Mouse (Mus musculus) lung, adult 2 months (tissue): ENCODE measurements around the gene Ccdc82. TPM values are rescaled to one million over a fixed set of nuclear protein-coding genes. Genes with fewer than 3 reads are reported as not detected.

Experiments
- DNase-seq: peaks from one replicate; pipeline ENCODE4 v3.0.0; 2022
- H3K4me1 ChIP-seq: fragments of 200-500 bp; 2 replicates; pipeline ENCODE4 v1.6.1; 2011; ENCODE audit warnings: low read length; ENCODE audit not compliant: control insufficient read depth, insufficient read depth
- H3K4me3 ChIP-seq: fragments of 200-500 bp; replicated peaks from 2 replicates; pipeline ENCODE3; 2011; ENCODE audit warnings: low read depth, mild to moderate bottlenecking, control low read depth, low read length; ENCODE audit errors: extremely low read depth
- CTCF ChIP-seq: fragments of 200-500 bp; IDR thresholded peaks from 2 replicates; pipeline ENCODE4 v1.5.1; 2011; ENCODE audit warnings: mild to moderate bottlenecking, low read length, control low read depth; ENCODE audit not compliant: insufficient read depth
- POLR2A ChIP-seq: fragments of 200-500 bp; IDR thresholded peaks from 2 replicates; pipeline ENCODE4 v1.6.1; 2011; ENCODE audit warnings: low read depth, mild to moderate bottlenecking, control low read depth, low read length, borderline replicate concordance; ENCODE audit errors: extremely low read depth
- WGBS: fragments of 180-500 bp; shearing (Covaris S2); methylation state at CpG from one replicate; pipeline ENCODE4 v1.1.7; 2018; 5-methylcytosine and 5-hydroxymethylcytosine counted together
- polyA plus RNA-seq: library from polyadenylated mRNA; depleted of rRNA; stranded (reverse); fragments of >200 nt; gene quantifications from 2 replicates; pipeline ENCODE4 v1.2.3, GENCODE M21; 2012

The Ccdc82 gene
- polyA plus RNA-seq, 1 experiment: 17.8 TPM

DNA sequence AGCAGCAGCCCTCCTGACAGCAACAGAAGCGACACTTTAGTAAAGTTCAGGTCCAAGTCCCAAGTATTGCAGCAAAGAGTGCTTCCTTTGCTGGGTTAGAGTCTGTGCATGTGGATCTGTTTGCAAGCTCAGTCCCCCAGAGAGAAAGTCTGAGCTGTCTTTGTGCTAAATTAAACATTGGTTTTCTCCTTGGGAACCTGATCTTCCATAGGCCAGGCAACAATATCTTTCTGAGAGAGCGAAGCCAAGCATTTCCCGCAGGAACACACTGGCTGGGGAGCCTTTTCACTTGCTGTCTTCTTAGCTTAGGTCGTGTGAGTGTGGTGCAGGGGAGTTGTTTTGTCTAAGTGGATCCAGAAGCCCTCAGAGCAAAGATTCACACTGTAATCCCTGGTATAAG, 60.5 kb downstream of the Ccdc82 start:
- H3K4me1 ChIP-seq: peaks cover 25% of the 10 kb centered on the region
- no peak overlapping the region for H3K4me3 ChIP-seq
- no peak for DNase-seq
- 70% methylated on average over 4 of the region's 4 CpGs for WGBS
- TF ChIP-seq CTCF: no peak

DNA sequence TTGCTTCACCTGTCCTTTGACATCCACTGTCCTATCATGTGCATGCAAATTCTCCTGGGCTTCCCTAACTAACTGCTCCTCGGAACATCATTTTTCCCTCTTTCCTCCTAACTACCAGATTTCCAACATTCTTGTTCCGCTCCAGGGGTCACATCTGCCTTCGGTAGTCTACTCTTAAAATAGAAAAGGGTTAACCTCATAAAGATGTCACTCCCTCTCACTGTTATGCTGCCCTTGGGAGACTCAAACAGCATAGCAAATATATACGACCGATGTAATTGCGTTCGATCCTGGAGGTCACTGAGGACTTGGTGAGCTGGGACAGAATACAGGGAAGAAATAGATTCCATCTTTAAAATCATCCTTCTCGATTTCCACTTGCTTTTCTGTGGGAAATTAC, 62.0 kb downstream of the Ccdc82 start:
- Histone ChIP-seq H3K4me1 (peaks cover 20% of the 10 kb centered on the region), H3K4me3 (no peak overlapping the region)
- no peak for DNase-seq
- 90% methylated on average over 8 of the region's 8 CpGs for WGBS
- TF ChIP-seq CTCF (no peak), POLR2A (no peak)

DNA sequence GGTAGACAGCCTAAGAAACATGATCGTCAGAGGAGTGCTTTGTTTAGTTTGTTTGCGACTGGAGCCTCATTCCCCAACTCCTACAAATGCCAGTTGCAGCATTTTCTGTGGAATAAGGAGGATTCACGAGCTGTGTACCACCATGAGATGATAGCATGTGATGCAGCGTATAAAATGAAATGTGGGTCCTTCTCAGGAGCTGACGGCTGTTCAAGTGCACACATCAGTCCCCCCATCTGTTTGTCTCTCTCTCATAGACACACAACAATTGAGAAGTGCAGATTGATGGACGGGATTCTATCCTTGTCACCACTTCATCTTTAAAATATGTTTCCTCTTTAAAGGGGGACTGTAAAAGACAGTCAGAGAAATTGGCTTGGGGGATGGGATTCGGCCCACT, 63.1 kb downstream of the Ccdc82 start:
- no peak for DNase-seq
- TF ChIP-seq CTCF (no peak), POLR2A (no peak)
- 73% methylated on average over 7 of the region's 7 CpGs for WGBS
- Histone ChIP-seq H3K4me3 (no peak overlapping the region), H3K4me1 (peaks cover 13% of the 10 kb centered on the region)

DNA sequence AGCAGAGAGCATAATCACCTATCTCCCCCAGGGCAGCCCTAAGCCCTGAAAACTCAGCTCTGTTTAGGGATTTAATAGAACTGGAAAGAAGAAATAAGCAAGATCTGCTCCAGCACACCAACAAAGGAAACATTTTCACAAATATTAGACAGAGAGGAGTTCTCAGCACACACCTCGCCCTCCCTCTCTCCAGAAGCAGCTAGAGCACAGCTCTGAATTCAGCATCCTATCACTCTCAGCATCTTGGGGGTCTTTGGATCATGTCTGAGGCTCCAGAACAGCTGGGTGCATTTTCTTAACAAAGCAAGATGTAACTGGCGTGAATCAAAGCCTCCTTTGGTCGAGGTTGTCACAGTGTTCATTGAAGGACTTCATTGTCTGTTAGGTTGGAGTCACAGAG, 63.5 kb downstream of the Ccdc82 start:
- Histone ChIP-seq H3K4me1 (peaks cover 15% of the 10 kb centered on the region), H3K4me3 (no peak overlapping the region)
- no peak for TF ChIP-seq POLR2A
- TF ChIP-seq CTCF: no peak
- WGBS: 69% methylated on average over 3 of the region's 3 CpGs
- no peak for DNase-seq

DNA sequence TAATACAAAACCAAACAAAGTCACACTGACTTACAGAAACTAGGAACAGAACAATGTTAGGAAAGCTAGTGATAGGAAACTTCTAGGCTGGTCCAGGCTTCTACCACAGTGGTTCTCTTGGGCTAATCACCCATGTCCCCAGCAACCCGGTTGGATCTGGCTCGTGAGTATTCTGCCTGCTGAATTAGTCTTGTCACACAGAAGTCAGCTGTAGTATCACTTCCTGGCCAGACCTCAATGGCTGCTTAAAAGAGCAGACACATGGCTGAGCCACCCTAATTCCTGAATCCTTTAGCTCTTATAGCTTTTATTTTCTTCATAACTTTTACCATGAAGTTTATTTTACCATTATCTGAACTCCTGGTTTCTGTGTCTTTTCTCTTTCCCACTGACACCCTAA, 64.3 kb downstream of the Ccdc82 start:
- TF ChIP-seq POLR2A (no peak), CTCF (no peak)
- 20% methylated on average over 2 of the region's 2 CpGs for WGBS
- peaks cover 22% of the 10 kb centered on the region for H3K4me1 ChIP-seq
- DNase-seq: no peak
- no peak overlapping the region for H3K4me3 ChIP-seq

DNA sequence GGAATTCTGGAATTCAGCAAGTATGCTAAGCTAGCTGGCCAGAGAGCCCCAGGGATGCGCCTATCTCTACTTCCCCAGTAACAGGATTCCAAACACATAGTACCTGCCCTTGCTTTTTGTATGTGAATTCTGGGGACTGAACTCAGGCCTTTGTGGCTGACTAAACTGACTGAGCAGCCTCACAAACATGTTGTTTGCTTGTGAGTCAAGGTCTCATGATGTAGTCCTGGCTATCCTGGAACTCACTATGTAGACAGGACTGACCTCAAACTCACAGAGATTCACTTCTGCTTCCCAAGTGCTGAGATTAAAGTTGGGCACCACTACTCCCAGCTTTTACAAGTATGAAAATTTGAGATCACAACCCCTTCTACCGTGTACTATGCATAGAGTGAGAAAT, 67.2 kb downstream of the Ccdc82 start:
- Histone ChIP-seq H3K4me3 (no peak overlapping the region), H3K4me1 (peaks cover 22% of the 10 kb centered on the region)
- TF ChIP-seq POLR2A (no peak), CTCF (no peak)
- 86% methylated on average over 2 of the region's 2 CpGs for WGBS
- DNase-seq: no peak

DNA sequence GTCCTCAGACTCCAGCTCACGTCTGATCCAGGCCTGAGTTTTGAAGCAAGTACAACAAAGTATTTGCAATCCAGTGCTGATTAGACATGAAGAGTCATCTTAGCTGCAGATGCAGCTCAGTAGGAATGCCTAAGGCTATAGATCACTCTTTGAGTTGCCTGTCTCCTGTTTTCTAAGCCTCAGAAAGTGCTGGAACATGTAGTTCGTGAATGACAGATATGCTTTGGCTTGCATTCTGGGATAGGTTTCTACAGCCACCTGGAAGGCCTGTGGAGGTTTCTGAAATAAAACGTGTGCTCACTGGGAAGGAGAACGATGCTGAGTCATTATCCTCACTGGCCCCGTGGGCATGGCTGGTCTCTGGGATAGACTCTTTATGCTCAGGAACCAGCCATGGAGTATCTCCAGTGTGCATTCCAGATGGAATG, 67.8 kb downstream of the Ccdc82 start:
- 55% methylated on average over 5 of the region's 5 CpGs for WGBS
- peaks cover 22% of the 10 kb centered on the region for H3K4me1 ChIP-seq
- TF ChIP-seq POLR2A: no peak
- TF ChIP-seq CTCF: no peak
- DNase-seq: no peak
- H3K4me3 ChIP-seq: no peak overlapping the region

DNA sequence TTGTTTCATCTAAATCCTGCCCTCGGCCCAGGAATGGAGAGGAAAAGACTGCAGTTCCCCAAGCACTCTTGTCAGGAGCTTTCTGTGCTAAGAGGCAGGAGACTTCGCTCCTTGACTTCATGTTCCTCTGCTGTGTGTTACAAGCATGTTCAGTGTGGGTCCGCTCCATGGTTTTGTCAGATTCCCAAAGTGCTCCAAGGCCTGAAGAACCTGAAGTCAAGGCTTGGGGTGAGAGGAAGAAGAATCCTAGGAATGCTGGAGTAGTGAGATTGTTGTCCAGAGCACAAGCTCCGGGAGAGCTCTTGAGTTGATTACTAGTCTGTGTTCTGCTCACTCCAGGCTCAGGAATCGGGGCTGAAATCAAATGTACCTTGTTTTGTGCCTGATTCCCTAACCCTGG, 68.6 kb downstream of the Ccdc82 start:
- no peak overlapping the region for H3K4me3 ChIP-seq

DNA sequence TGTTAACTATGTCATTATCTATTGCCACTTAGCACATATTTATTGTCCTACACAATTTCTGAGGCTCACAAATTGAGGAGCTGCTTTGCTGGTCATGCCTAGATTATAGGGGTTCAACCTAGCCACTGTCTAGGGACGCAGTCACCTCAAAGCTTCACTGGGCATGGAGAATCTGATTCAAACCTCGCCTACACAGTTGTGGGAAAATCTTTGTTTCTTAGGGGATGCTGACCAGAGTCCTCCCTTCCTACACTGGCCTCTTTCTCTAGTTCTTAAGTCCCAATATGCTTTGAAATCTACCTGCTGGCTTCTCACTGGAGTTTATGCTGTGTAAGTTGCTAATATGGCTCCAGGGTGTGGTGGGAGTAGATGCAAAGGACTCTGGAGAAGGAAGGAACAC, 72.8 kb downstream of the Ccdc82 start:
- no peak for DNase-seq
- Histone ChIP-seq H3K4me1 (peaks cover 24% of the 10 kb centered on the region), H3K4me3 (no peak overlapping the region)
- TF ChIP-seq CTCF (no peak), POLR2A (no peak)
- WGBS: 98% methylated on average over 2 of the region's 2 CpGs

More for the DNA sequence above, 68.6 kb downstream of the Ccdc82 start:
- no peak for DNase-seq
- WGBS: 51% methylated on average over 5 of the region's 5 CpGs
- H3K4me1 ChIP-seq: peaks cover 22% of the 10 kb centered on the region
- TF ChIP-seq POLR2A (no peak), CTCF (no peak)

DNA sequence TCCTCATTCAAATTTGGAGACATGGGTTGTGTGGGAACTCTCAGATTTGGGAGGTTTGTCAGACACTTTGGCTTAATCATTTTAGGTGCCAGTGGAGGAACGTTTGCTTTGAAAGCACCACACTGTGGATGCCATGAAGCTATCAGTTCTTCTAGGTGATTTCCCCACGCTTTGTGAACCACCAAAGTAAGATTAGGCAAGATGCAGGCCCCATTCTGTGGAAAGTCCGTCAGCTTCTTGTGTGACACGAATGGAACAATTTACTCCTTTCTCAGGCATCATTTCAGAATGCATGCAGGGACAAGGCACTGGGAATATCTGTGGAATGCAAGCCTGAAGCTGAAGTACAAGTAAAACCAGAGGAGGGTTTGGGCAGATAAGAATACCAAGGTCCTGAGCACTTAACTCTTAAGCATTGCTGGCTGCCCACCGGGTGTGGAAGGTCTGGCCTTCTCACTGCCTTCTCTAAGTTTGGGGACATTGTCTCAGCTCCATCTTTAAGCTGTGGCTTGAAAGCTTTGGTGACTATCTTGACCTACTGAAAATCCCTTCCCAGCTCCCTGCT, 74.1 kb downstream of the Ccdc82 start:
- Histone ChIP-seq H3K4me3 (no peak overlapping the region), H3K4me1 (peaks cover 14% of the 10 kb centered on the region)
- 66% methylated on average over 5 of the region's 5 CpGs for WGBS
- no peak for DNase-seq
- TF ChIP-seq CTCF (no peak), POLR2A (no peak)
